Mouse (Mus musculus): ENCODE results near the gene Ntrk3.

DNA sequence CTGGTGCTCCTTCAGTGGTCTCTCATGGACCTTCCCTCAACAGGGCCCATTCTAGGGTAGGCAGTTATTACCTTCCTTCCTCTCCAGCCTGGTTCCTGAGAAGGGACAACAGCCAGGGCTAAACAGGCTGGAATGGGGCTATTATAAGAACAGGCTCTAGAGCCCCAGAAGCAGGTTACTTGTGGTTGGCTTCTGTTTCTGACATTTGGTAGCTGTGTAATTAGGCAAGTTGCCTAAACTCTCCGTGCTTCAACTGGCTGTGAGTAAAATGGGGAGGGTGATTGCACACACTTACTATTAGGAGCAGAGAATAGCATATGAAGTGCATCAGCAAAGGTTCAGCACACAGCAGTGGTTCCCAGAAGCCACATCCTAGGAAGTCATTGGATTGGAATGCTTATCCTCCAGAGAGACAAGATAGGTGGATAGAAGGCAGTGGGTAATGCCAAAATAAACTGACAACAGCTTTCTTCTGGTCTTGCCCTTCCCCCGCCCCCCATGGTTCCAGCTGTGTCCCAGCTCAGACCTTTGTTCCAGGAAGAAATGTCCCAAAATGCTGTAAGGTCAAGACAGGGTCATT, 230.7 kb downstream of the Ntrk3 start:
- TF ChIP-seq CTCF (IDR thresholded peaks at IDR 0.05; ENCODE audit: extremely low read depth, insufficient read depth, low read length) = no peak
- TF ChIP-seq POLR2A (IDR thresholded peaks at IDR 0.05; ENCODE audit: extremely low read depth, insufficient read depth, low read length) = no peak
